Mouse (Mus musculus) cerebellum, adult 2 months (tissue): ENCODE data around the gene Cks2. TPM values are rescaled to one million over a fixed set of nuclear protein-coding genes. Genes with fewer than 3 reads are reported as not detected.
"Not testable (repeated sequence)": the region's sequence is repeated elsewhere in the genome, so short reads cannot be mapped to it uniquely, and the experiment has no call there.

ENCODE experiments used
- DNase-seq, 2 experiments: peaks; one replicate each; pipeline ENCODE4 v3.0.0; 2021
- H3K27ac ChIP-seq: fragments of 200-500 bp; 2 replicates; pipeline ENCODE4 v1.5.1; 2012; ENCODE audit warnings: low read length, control low read depth, inconsistent platforms; ENCODE audit not compliant: insufficient read depth
- H3K27me3 ChIP-seq: fragments of 200-500 bp; 2 replicates; pipeline ENCODE4 v1.6.1; 2012; ENCODE audit warnings: inconsistent platforms, mild to moderate bottlenecking, low read length, moderate library complexity; ENCODE audit not compliant: control insufficient read depth, insufficient read depth
- H3K4me1 ChIP-seq: fragments of 200-500 bp; 2 replicates; pipeline ENCODE4 v1.6.1; 2011; ENCODE audit warnings: low read length; ENCODE audit not compliant: control insufficient read depth, insufficient read depth
- H3K4me3 ChIP-seq: fragments of 200-500 bp; replicated peaks from 2 replicates; pipeline ENCODE3; 2011; ENCODE audit warnings: mild to moderate bottlenecking, low read depth, low read length, control low read depth; ENCODE audit not compliant: insufficient read depth
- CTCF ChIP-seq: fragments of 200-500 bp; IDR thresholded peaks from 2 replicates; pipeline ENCODE4 v1.5.1; 2011; ENCODE audit warnings: low read depth, mild to moderate bottlenecking, control low read depth, low read length, moderate library complexity, borderline replicate concordance; ENCODE audit not compliant: insufficient read depth
- POLR2A ChIP-seq: fragments of 200-500 bp; IDR thresholded peaks from 2 replicates; pipeline ENCODE4 v1.6.1; 2011; ENCODE audit warnings: low read length, control low read depth, borderline replicate concordance; ENCODE audit not compliant: insufficient read depth
- WGBS: fragments of 180-500 bp; shearing (Covaris S2); methylation state at CpG from one replicate; pipeline ENCODE4 v1.1.7; 2018; 5-methylcytosine and 5-hydroxymethylcytosine counted together
- polyA plus RNA-seq: library from polyadenylated mRNA; depleted of rRNA; stranded (reverse); fragments of >200 nt; gene quantifications from 2 replicates; pipeline ENCODE4 v1.2.3, GENCODE M21; 2012

Gene Cks2
- polyA plus RNA-seq, 1 experiment, result 5.5 TPM

DNA sequence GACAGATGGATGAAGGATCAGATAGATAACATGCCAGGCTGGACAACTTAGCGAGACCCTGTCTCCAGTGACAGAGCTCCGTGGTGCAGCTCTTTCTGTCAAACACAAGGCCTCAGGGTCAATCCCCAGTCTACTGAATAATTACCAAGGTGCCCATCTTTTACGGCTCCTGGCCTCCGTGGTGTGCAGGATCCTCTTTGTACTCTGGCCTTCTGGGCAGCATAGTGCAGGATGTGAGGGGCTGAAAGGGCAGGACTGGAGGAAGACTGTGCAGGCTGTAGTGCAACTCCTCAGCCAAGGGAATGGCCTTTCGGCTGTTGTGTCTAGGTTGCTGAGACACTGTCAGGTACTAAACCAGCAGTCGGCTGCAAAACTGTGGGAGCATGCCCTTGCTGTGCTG lies 8.1 kb downstream of the Cks2 start:
- Histone ChIP-seq H3K4me1 (peaks cover 11% of the 10 kb centered on the region), H3K27ac (no peak overlapping the region), H3K4me3 (no peak overlapping the region), H3K27me3 (no peaks in the 10 kb centered on the region)
- WGBS, result 89% methylated on average over 6 of the region's 6 CpGs
- no peak for TF ChIP-seq POLR2A
- no peak for TF ChIP-seq CTCF
- DNase-seq, result no peak

DNA sequence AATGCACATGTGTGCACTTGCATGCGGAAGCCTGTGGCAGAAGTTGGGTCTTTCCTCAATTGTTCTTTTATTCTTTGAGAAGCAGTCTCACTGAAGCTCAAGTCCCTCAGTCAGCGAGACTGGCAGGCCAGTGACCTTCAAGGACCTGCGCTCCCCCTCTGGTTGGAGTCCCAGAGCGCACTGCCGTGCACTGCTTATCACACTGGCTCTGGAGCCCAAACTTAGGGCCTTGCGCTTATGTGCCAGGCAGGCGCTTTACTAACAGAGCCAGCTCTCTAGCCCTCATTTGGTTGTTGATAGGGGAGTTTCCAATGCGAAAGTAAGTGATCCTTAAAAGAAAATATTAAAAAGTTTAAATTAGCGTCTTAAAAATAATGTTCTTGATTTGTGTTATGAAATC lies 8.9 kb downstream of the Cks2 start:
- no peak overlapping the region for H3K27ac ChIP-seq

DNA sequence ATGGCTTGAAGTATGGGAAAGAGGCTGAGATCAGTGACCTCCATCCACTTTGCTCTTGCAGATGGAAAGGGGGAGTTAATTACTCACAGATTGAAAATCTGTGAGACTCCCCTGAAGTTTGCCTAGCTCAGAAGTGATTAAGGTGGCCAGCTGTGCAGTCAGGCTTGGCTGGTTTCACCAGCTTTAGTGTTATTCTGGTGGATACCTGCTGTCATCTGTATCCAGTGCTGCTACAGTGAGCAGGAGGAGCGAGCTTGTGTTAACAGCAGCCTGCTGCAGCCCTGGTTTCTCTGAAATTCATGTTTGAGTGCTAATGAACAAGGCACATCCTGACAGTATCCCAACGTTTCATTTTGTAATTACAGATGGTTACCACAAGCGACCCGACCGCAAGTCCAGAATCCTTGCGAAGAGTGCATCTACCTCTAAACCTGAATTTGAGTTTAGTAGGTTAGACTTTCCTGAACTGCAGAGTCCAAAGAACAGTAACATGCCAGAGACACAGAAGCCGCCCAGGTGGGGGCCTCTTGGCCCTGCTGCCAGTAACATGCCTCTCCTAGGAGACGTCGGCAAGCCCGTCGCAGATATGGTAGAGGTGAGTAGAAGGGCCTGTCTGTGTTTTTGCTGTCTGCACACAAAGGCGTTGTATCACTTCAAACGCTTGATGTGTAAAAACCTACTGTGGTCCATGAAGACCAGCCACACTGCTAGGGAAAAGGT lies 11.6 kb downstream of the Cks2 start:
- 90% methylated on average over 13 of the region's 13 CpGs for WGBS
- DNase-seq, result no peak
- TF ChIP-seq CTCF, result no peak
- no peak for TF ChIP-seq POLR2A
- Histone ChIP-seq H3K4me3 (no peak overlapping the region), H3K4me1 (peaks cover 11% of the 10 kb centered on the region), H3K27ac (no peak overlapping the region), H3K27me3 (no peaks in the 10 kb centered on the region)

More for the DNA sequence above, 8.9 kb downstream of the Cks2 start:
- H3K4me1 ChIP-seq, result peaks cover 11% of the 10 kb centered on the region
- H3K4me3 ChIP-seq, result no peak overlapping the region
- no peaks in the 10 kb centered on the region for H3K27me3 ChIP-seq
- no peak for TF ChIP-seq POLR2A
- no peak for TF ChIP-seq CTCF
- DNase-seq, result no peak
- 91% methylated on average over 9 of the region's 9 CpGs for WGBS

DNA sequence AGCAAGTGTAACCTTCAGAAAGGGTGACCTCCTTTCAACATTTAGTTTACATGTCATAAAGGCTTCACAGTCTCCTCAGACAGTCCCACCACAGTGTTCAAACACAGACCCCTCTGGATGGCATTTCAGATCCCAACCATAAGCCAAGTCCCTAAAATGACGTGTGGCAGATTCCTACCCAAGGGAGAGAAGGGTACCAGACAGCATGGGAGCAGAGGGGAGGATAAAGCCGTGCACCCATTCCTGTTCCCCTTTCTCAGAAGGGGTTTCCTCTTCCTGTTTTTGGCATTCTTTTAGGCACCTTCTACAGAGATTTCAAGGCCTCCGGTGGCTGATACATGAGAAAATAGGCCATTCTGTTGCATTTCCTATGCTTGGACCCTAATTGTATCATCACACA lies 13.1 kb downstream of the Cks2 start:
- Histone ChIP-seq H3K4me1 (peaks cover 2% of the 10 kb centered on the region; the same call in 1 of the 2 replicates), H3K27ac (no peak overlapping the region), H3K27me3 (no peaks in the 10 kb centered on the region), H3K4me3 (no peak overlapping the region)
- WGBS, result 92% methylated on average over 3 of the region's 3 CpGs
- DNase-seq, result no peak
- TF ChIP-seq POLR2A, result no peak
- TF ChIP-seq CTCF, result no peak

DNA sequence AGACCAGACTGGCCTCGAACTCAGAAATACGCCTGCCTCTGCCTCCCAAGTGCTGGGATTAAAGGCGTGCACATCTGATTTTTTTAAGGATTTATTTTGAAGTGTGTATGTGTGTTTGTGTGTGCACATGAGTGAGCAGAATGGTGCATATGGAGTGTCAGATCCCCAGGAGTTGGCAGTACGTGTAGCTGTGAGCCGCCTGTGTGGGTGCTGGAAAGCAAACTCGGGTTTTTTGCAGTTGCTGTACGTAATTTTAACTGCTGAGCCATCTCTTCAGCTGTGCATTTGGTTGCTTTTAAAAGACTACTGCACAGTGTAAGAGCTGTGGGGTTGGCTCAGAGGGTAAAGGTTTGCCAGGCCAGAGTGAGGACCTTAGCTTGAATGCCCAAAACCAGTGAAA lies 14.5 kb downstream of the Cks2 start:
- H3K4me1 ChIP-seq, result no peaks in the 10 kb centered on the region
- WGBS, result 89% methylated on average over 7 of the region's 7 CpGs
- no peaks in the 10 kb centered on the region for H3K27me3 ChIP-seq
- H3K4me3 ChIP-seq, result no peak overlapping the region
- DNase-seq, result no peak
- TF ChIP-seq POLR2A (no peak), CTCF (no peak)
- no peak overlapping the region for H3K27ac ChIP-seq

DNA sequence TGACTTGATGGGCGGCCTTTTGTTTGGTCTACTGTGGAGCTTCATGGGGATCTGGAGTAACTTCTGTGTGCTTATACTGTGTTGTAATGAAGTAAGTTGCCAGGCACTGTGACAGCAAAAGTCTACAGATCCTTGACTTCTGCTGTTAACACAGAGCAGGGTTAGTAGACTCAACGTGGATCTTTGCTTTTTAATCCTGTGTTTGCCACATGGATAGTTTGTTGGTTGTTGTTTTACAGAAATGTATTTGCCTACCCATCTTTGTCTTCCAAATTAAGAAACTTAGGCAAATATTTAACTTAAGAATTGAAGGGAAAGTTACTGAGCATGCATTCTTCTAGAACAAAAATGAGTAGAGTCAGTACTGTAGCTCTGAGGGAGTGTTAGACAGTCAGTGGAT lies 18.5 kb downstream of the Cks2 start:
- Histone ChIP-seq H3K4me1 (no peaks in the 10 kb centered on the region), H3K4me3 (no peak overlapping the region), H3K27ac (no peak overlapping the region), H3K27me3 (no peaks in the 10 kb centered on the region)
- no peak for DNase-seq
- WGBS, result 91% methylated on average over 2 of the region's 2 CpGs
- no peak for TF ChIP-seq CTCF
- no peak for TF ChIP-seq POLR2A

DNA sequence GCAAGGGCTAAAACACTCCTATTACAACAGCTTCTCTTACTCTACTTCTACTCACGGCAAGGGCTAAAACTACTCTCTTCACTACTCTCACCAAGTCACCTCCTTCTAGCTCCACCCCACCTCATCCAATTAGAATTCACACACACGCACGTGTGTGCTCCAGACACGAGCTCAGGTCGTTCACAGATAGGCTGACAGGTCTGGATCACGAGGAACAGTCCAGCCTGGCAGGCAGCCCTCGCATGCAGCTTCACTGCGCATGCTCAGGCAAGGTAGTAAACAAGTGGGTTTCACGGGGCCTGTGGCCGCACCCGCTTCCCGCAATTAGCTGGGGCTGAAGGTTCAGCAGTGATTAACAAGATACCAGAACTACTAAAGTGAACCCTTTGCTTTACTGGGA lies 23.2 kb downstream of the Cks2 start:
- 89% methylated on average over 12 of the region's 12 CpGs for WGBS
- not testable (repeated sequence) for H3K27ac ChIP-seq, DNase-seq

DNA sequence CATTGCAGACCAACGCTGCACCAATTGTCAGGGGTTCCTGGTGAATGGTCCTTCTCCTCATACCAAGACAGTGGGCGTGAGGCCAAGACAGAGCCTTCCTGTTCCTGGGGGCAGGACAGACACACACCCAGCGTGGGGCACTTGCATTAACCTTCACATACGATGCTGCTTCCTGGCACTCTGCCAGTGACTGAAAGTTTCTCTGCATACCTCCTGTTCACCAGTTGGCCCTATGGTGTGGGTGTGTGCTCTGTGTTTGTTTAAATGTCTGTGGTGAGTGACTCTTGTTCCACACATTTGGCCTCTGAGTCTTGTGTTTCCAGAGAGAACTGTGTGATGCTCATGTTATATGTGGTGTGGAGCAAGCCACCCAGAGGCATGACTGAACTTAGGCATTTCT lies 31.6 kb downstream of the Cks2 start:
- 45% methylated on average over 4 of the region's 4 CpGs for WGBS
- Histone ChIP-seq H3K27ac (no peak overlapping the region), H3K4me1 (peaks cover 14% of the 10 kb centered on the region), H3K27me3 (no peaks in the 10 kb centered on the region), H3K4me3 (no peak overlapping the region)
- TF ChIP-seq CTCF, result no peak
- no peak for TF ChIP-seq POLR2A
- no peak for DNase-seq

More for the DNA sequence above, 23.2 kb downstream of the Cks2 start:
- H3K4me1 ChIP-seq, H3K4me3 ChIP-seq, H3K27me3 ChIP-seq: not testable (repeated sequence)
